Mouse (Mus musculus) heart, adult 18-20 months (tissue): ENCODE data around the gene Ppef1. TPM values are rescaled to one million over a fixed set of nuclear protein-coding genes. Genes with fewer than 3 reads are reported as not detected.
"Not testable (repeated sequence)": the region's sequence is repeated elsewhere in the genome, so short reads cannot be mapped to it uniquely, and the experiment has no call there.

ENCODE experiments used
- DNase-seq, 2 experiments: peaks; one replicate each; pipeline ENCODE4 v3.0.0; 2021 to 2022; ENCODE audit warnings: mixed read lengths in 1 of 2
- long read RNA-seq, 2 experiments: library from polyadenylated mRNA; stranded (forward); transcript quantifications; one replicate each; pipeline ENCODE4 v2.0.0; 2021
- total RNA-seq, 2 experiments: library from RNA; stranded (reverse); gene quantifications; 2 replicates each; pipeline ENCODE4 v1.2.3; 2021

Ppef1 gene
- total RNA-seq: not detected
- long read RNA-seq, experiment 1: 0 reads
- long read RNA-seq, experiment 2: 0 reads

DNA sequence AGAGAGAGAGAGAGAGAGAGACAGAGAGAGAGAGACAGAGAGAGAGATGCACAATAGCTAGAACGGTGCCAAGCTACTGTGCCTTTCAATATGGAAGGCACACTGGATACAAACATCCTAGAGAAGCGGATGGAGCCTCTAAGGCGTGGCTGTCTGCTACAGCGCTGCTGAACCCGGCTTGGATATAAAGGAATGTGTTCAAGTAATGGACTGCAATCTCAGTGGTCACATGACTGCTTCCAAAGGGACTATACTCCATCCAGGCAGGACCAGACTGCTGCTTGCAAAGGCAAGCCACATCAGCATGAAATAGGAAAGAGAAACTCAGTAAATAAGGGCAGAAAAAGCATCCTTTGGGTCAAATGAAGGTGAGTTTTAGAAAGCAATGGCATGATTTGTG, at the start of gene Ppef1:
TSS of gene Ppef1 (minus strand) at position 116 of the 400 bp plus-strand sequence.
- DNase-seq: no peak

DNA sequence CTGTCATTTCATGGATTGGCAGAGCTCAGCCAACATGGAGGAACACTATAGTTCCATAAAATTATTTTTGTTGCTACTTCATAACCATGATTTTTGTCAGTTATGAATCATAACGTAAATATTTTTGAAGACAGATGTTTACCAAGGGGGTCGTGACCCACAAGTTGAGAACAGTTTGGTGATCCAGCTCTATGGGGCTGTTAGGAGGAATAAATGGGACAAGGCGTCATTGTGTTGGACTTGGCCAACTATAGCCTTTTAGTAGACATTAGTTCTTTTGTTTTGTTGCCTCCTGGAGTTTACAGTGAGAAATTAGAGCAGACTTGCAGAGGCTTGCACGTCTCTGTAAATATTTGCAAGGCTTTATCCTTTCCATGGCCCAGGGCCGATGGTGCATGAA, 46.7 kb upstream of the Ppef1 start:
- no peak for DNase-seq

DNA sequence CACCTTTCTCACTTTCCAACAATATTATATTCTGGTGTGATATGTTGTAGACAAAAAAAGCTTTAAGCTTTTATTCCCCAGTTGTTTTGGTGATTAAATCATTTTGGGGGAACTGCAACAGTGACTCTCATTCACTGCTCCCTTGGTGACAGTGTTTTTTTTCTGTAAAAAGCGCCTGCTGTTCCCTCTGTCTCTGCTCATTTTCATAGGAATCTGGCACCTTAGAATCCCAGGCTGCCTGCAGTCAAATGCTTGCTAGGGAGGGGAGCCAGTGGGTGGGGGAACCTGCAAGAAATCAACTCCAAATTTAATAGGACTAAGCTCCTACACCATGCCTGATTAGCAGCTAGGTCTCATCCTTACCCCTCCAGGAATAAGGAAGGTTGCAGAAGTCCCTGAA, 37.5 kb upstream of the Ppef1 start:
- peak in 1 of 2 experiments; percentile 5 for DNase-seq

DNA sequence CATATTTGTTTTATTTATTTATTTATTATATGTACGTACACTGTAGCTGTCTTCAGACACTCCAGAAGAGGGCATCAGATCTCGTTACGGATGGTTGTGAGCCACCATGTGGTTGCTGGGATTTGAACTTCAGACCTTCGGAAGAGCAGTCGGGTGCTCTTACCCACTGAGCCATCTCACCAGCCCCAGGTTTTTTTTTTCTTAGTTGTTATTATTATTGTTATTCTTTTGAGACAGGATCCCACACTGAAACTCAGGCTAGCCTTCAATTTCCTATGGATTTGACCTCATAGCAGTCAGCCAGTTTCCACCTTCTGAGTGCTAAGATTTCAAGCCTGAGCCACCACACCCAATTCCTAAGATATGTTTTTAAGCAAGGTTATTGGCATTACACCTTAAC, 34.1 kb upstream of the Ppef1 start:
- DNase-seq: not testable (repeated sequence)

DNA sequence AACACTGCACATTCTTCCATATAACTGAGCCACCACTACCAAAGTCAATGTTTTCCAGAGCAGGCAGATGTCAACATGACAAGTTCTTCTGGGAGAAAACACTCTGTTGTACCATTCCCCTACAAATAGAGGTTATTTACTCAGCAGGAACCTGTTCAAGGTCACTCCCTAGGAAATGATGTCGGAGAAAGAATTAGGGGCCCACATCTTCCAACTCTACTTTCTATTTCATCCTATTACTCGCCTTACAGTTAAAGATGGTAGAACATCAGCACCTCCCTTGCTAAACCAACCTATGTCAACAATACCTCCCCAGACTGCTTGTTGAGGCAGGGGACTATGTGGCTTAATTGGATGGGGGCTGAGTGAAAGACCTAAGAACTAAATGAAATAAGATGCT, 32.1 kb upstream of the Ppef1 start, which contains the start of gene Rs1:
TSS of gene Rs1 (plus strand) at position 301 of the 400 bp plus-strand sequence.
- DNase-seq: no peak

DNA sequence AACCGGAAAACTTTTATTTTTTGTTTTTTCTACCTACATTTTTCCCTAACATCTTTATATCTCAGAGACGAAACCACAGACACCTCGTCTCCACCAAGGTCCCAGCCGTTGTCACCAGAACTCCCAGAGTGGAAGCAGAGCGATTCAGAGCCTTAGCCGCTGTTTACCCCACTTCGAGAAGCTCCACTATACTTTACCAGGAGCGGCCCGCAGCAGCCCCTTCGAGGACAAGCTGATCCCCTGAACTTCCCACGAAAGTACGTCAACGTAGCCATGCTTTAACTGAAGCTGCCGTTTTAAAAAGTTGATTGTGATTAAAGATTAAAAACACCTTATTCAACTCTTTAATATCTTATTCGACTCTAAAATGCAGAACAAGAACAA, 30.7 kb upstream of the Ppef1 start:
- DNase-seq: peak in 1 of 2 experiments; percentile 62

DNA sequence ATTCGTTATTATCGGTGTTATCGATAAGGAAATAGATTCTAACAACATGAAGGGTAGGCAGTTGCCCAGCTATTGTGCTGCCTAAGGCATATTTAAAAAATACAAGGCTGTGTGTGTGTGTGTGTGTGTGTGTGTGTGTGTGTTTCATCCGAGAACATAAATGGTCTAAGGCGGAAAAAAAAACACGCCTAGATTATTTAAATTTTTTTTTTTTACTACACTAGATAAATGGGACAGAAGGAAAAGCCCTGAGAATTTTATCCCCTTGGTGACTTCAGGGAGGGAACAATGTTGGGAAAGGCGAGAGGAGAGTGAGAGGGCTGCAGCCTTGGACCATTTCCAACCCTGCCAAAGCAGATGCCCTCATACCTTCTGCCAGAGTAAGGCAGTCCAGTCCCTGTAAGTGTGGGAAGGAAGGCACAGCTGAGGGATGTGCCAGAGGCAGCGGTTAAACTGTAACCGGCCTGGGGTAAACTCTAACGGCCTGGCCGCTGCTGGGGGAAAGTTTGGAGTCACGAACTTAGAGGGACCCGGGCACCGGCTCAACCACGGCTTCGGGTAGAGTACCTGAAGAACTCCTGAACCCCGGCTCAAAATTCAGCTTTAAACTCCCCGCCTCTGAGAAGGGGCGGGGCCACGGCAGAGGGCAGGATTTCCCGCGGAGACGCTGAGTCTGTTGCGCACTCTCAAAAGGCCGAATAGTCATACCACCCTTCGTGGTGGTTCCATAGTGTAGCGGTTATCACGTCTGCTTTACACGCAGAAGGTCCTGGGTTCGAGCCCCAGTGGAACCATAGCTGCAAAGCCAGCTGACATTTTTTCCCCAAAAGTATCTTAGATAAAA, 30.0 kb upstream of the Ppef1 start:
- peak; percentile 91 to 97 for DNase-seq

DNA sequence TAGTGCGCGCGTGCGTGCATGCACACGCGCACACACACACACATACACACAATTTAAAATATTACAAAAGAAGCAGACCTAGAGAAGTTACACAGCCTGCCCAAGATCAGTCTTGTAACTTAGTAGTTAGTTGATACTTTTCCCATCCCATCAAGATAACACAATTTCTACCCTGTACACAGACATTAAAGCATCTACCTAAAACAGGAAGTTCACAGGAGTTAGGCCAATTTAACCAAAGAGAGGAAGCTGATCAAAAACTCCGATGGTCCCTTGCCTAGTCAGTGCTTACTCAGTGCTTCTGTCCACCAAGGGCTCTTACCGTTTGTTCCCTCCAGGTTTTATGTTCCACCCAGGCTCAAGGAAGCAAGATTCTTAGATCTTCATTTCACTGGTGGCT, 15.2 kb upstream of the Ppef1 start:
- DNase-seq: no peak

DNA sequence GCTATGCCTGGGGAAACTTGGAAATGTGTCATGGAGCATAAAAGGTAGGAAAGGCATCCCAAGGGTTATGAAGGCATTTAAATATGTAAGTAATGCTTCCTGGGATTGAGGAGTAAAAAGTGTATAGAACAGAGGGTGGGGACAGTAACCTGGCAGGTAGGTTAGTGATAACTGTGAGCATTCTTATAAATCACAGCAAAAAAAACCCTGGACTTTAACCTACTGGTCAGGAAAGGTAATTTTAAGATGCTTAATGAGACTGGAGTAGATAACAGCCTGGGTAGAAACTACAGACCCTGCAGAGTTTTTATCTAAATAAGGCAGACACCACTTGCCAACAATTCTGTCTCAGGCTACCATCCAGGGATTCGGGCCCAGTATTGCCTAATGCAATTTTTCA, 13.1 kb upstream of the Ppef1 start:
- no peak for DNase-seq

DNA sequence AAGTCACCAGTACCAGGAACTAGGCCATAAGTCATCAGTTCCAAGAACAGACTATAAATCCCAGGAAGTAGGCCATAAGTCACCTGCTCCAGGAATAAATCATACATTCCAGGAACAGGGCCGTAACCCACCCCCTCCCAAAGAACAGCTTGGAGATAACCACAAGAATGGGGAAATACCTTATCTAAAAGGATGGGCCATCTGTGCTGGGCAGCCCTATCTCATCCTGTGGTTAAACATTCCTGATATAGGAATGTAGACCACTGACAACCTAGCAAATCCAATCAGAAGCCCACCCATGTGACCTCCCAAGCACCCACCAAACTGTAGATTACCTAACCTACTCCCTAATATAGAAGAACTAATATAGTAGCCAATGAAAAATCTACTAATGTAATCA, 9.8 kb upstream of the Ppef1 start:
- DNase-seq: no peak

DNA sequence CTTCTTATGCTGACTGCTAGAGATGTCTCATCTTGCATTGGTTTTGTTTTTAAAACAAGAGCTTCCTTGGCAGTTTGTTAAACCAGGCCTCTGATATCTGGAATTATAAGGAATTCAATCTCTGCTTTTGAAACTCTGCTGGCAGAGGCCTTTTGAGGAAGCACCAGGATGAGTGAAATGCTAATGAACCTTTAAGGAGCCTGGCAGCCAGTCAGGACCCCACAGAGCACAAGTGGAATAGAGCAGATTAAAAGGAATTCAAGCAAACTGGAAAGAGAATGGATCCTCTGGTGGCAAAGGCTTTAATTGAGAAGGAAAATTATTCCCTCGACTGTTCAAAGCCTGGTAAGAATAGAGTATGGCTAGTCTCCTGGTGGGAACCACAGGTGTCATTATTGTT, 36.4 kb downstream of the Ppef1 start:
- no peak for DNase-seq

DNA sequence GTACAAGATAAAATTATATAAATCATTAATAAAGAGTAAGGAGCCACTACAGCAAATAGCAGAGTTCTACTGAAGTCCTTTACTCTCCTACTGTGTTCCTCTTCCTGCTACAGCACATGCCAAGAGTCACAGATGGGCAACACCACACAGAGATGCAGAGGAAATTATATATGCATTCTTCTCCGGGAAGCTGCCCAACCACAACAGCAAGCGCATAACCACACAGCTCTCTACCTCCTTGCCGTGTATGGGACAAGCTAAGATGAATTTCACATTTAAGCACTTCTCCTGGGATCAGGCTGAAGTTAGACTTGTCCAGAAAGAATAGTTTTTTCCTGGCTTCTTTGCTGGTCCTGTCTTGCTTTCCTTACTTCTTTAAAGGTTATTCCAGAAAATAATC, 44.0 kb downstream of the Ppef1 start:
- no peak for DNase-seq

DNA sequence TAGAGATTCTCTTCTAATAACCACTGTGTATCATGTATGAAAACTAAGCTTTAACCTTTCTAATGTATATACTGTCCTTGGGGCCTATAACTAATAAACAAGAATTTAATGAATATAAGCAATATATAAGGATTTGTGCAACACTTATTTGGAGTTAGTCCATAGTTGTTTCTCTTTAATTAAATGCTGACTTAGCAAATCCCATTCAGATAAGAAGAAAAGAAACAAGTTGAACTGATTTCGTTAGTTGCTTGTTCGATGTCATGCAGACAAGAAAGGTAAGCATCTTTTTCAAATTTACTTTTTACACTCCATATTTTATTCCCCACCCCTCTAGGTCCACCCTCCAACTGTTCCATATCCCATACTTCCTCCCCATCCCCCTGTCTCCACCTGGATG, 45.5 kb downstream of the Ppef1 start:
- no peak for DNase-seq

DNA sequence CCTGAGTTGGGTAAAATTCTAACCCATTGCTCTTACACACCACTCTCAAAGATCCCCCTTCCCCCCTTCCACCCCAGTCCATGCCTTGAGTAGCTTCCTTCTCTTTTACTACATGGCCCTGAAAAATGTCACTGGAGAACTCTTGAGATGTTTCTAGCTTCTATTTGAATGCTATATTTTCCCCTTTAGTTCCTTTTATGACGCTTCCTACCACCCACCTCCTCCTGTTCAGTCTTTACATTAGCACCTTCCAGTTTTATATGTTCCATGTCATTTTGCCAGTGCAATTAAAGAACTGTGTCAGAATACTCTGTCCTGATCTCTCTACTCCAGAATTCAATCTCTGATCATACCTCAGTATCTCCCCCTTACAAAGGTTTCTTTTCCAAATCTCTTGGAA, 65.6 kb downstream of the Ppef1 start:
- no peak for DNase-seq

DNA sequence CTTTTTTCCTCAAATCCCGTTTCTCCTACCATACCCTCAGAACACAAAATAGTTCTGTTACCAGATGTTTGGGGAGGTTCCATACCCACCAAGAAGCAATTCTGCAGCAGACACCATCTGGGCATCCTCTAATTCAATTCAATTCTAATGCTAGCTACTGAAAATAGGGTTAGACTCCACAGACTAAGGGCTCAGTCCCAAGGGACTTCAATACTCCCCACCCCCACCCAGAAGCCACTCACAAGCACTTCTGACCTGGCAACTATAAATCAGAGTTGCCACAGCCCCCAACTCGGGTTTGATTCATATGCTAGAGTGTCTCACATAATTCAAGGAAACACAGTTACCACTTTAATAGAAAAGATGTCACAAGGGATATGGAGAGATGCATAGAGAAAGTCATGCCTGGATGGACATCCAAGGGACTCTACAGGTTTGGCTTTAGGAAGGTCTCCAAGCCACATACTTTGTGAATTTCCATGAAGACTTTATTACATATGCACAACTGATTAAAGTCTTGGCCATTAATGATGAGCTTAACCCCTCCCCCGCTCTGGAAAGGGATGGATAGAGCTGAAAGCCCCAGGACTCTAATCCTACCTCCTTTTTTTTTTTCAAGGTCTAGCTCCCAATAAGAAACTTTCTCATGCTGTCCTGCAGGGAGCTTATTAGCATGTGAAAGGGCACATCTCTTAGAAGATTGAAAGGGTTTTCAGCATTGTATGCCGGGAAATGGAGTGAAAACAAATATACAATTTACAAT, 124.5 kb downstream of the Ppef1 start:
- no peak for DNase-seq

DNA sequence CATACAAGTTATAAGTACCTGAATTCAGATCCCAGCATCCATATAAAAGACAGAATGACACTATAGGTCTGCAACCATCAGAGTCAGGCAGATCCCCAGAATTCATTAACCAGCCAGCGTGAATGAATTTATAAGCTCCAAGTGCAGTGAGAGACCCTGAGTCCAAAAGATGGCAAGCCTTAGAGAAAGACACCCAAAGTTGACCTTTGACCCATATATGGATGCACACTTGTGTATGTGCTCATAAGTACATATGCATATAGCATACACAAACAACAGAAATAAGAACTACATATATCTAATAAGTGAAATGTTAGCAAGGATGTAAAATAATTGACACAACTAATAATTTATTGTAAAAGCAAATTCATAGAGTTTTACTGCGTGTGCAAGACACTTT, 125.1 kb downstream of the Ppef1 start:
- no peak for DNase-seq

DNA sequence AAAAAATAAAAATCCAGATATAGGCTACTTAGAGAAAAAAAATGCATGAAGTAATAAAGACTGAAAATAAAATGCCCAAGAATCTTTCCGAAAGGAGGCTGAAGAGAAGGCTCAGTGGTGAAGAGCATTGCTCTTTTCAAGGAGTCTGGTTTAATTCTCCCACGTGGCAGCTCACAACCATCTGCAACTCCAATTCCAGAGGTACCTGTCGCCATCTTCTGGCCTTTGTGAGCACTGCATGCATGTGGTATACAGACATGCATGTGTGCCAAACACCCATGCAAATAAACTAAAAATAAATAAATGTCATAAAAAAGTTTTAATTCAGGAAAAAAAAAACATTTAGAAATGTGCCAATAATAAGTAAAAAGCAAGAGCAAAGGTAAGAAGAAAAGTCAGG, 125.7 kb downstream of the Ppef1 start:
- DNase-seq: peak in 1 of 2 experiments; percentile 60

DNA sequence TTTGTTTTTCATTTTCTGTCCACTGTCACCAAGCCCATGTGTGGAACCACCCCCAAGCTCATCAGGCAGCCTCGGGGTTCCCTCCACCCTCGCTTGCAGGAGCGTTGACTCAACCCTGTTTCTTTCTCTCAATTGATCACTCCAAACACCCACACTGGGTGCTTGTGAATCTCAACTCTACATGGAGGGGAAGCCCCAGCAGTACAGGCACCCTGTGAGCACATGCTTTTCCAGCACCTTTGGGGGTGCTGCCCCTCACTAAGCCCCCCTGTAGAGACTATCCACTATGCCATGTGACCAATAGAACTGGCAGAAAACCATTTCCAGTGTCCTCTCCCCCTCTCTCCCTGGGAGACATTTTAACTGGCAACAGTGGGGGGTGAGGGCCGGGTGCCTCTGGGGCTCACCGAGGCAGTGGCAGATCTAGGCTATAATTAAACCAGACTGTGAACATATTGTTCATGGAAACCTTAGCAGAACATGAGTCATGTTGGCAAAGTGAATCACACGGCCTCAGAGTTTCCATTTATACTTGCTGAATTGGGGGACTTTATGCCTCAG, 131.5 kb downstream of the Ppef1 start:
- peak in 1 of 2 experiments; percentile 52 for DNase-seq

DNA sequence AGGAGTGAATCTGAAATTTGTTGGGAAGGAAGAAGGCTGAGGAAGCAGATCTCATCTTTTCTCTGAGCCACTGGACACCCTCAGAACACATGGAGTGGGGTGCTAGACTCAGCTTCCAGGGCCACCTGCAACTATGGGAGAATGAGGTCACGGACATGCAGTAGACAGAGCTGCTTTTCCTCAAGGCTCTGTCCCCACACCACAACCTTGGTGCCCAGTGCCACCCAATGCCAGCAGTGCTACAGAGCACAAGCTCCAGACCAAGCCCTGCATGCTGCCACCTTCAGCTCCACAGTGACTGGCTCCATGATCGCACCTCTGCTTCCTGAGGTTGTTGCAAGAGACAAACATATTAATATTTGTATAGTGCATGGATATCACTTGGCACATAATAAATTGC, 132.2 kb downstream of the Ppef1 start:
- no peak for DNase-seq

DNA sequence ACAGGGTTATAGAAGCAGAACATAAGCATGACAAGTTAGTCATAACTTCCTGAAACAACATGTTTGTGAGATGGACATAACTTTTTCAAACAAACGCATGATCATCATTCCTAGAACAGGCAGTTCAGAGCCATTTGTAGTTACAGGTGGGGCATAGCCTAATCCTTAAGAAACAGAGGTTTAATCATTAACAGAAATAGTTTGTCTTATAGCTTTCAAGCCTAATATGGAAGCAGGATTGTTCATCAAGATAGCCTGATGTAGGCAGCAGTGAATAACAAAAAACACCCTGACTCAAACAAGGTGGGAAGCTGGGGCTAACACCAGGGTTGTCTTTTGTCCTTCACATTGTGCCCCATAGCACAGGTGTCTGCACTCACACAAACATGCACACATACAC, 132.8 kb downstream of the Ppef1 start:
- no peak for DNase-seq

DNA sequence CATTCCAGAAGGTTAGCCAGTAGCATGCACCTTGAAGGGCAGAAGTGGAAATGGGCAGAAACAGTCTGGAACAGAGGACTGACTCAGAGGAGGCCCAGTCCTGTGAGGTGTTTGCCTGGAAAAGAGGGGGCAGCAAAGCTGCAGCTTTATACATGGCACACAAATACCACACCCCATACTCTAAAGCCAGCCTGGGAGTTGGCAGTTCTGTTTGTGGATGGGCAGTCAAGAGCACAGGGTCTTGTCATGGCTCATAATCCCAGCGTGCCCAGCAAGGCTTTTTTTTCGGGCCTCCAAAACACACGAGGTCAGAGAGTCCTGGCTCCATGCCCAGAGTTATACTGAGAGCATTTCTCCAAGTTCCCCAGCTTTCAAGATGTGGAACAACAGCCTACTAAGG, 134.5 kb downstream of the Ppef1 start:
- peak in 1 of 2 experiments; percentile 20 for DNase-seq

DNA sequence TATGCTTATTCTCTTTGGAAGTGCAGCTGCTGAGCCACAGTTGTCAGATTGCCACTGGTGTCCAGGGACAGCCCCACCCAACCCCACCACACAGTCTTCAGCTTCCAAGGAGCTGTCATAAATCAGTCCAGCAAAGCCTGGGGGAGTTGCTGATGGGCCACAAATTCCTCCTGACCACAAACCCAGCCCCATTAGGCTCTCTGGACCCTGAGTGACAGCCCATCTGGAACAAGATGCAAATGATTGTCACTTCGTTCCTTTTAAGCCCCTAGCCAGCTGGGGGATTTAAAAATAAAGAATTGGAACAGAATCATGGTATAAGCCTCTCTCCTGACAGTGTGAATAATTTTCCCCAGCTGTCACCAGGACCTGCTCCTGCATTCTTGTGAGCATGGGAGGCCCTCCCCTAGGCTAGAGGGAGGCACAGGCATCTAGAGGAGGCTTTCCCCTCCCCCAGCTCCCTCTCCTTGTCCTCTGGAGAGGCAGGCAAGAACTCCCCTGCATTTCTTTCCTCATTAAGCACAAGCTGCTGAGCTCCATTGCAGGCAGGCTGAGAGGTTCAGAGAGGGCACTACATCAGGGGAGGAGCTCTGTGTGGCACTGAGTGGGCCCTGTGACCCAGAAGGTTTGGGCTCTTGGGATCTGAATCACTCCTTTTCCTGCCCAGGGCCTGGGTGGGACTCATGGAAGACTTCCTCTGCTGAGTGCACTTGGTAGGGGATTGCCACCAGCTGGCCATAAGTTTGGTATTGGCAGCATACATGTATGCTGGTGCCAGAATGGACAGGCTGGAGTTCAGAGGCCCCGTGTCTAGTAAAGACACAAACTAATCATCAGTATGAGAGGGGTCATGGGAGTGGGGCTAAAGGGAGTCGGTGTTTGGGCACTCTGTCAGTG, 136.8 kb downstream of the Ppef1 start:
- DNase-seq: peak in 1 of 2 experiments; percentile 53
